Mouse (Mus musculus) lung, adult 2 months (tissue): ENCODE results near the gene Mical3.

Experiments used
- CTCF ChIP-seq: fragments of 200-500 bp; IDR thresholded peaks from 2 replicates; pipeline ENCODE4 v1.5.1; 2011; ENCODE audit warnings: mild to moderate bottlenecking, low read length, control low read depth; ENCODE audit not compliant: insufficient read depth
- POLR2A ChIP-seq: fragments of 200-500 bp; IDR thresholded peaks from 2 replicates; pipeline ENCODE4 v1.6.1; 2011; ENCODE audit warnings: low read depth, mild to moderate bottlenecking, control low read depth, low read length, borderline replicate concordance; ENCODE audit errors: extremely low read depth

DNA sequence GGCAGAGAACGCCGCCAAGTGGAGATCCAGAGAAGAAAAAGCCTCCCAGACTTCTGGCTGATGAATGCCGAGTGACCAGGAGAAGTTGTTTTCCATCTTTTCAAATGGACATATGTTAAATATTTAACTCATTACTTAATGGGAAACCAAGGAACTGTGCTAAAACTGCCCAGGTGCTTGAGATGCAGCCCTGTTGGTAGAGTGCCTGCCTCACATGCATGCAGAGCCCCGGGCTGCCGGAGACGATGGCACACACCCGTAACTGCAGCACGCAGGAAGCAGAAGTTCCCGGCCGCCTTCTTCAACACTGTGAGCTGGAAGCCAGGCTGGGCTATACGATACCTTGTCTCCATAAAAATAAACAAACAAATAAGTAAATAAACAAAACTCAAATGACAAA lies 226.8 kb downstream of the Mical3 start:
- TF ChIP-seq POLR2A (no peak), CTCF (no peak)
